Mouse (Mus musculus): ENCODE results near the gene Itgae. TPM values are rescaled to one million over a fixed set of nuclear protein-coding genes. Genes with fewer than 3 reads are reported as not detected.

The Itgae gene
- polyA plus RNA-seq, 1 experiment from 2014 or later, result 0.32 TPM

DNA sequence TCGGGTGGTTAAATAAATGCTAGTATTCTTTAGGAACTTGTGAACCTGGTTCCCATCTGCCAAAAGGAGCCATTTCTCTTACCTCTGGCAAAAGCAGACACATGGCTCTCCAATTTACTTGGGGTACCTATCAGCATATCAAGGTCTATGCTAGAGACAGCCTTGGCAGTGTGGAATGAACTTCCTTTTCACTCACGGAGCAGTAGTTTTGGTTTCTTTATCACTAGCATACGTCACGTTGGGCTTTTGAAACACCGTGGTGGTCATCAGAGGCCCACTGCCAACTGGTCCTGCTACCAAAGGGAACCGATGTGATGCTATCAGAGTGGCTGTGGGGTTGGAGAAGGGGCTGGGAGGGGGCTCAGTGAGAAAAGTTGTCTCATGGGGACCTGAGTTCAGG lies 42.6 kb downstream of the Itgae start:
- H3K27me3 ChIP-seq, result no peaks in the 10 kb centered on the region
- no peak overlapping the region for H3K4me3 ChIP-seq
- no peak overlapping the region for H3K9ac ChIP-seq
- 94% methylated on average over 6 of the region's 6 CpGs for WGBS
- ATAC-seq (ENCODE audit: insufficient number of reproducible peaks, insufficient read depth, low FRiP score, low TSS enrichment, low read depth), result no peak
- H3K4me1 ChIP-seq, result peaks cover 33% of the 10 kb centered on the region
- H3K36me3 ChIP-seq, result peaks cover 41% of the 10 kb centered on the region
- no peak overlapping the region for H3K27ac ChIP-seq
- no peaks in the 10 kb centered on the region for H3K9me3 ChIP-seq
- H3K4me2 ChIP-seq, result no peak overlapping the region

DNA sequence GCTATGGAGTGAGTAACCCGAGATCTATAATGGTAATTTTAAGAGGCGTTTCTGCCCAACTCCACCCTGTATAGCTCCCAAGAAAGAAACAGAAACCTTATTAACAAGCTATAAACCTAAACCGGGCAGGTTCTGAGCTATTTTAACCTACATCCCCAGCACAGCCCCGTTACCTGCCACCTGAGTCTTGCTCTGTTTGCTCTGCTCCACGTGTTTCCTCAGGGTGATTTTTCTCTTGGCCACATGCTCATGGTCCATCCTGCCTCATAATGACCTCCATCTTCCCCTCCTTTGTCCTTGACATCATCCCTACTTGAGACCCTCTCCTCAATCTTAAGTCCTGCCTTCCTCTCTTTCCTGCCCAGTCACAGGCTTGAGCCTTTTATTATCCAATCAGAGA lies 43.8 kb downstream of the Itgae start:
- peaks cover 39% of the 10 kb centered on the region for H3K36me3 ChIP-seq
- H3K9ac ChIP-seq, result no peak overlapping the region
- WGBS, result 81% methylated on average over 5 of the region's 5 CpGs
- H3K9me3 ChIP-seq, result no peaks in the 10 kb centered on the region
- no peak for ATAC-seq (ENCODE audit: insufficient number of reproducible peaks, insufficient read depth, low FRiP score, low TSS enrichment, low read depth)
- peaks cover 33% of the 10 kb centered on the region for H3K4me1 ChIP-seq
- H3K27ac ChIP-seq, result no peak overlapping the region
- no peak overlapping the region for H3K4me3 ChIP-seq
- H3K4me2 ChIP-seq, result peak overlapping the region; percentile 12
- no peaks in the 10 kb centered on the region for H3K27me3 ChIP-seq

DNA sequence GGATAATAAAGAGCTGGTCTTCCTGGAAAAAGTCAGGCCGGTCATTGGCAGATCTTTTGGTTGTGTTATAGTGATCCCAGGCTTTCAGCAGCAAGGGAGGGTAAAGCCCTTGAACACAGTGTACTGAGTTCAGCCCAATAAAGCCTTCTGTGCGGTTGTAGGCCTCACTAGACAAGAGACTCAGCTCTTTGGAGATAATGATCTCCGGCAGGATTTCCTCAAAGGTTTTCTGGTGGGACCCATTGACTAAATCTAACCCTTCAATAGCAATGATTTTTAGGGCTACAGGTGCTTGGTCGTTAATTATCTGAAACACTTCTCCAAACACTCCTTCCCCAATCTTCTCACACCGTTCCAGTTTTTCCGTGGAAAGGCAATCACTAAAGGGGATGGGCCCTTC lies 46.2 kb downstream of the Itgae start:
- Histone ChIP-seq H3K9ac (peak overlapping the region; percentile 88; the same call in 1 of the 2 replicates), H3K4me1 (peaks cover 33% of the 10 kb centered on the region), H3K36me3 (peaks cover 32% of the 10 kb centered on the region), H3K4me2 (peak overlapping the region; percentile 87), H3K9me3 (no peaks in the 10 kb centered on the region), H3K27me3 (no peaks in the 10 kb centered on the region), H3K4me3 (peak overlapping the region; percentile 89), H3K27ac (no peak overlapping the region)
- WGBS, result 88% methylated on average over 6 of the region's 6 CpGs
- ATAC-seq (ENCODE audit: insufficient number of reproducible peaks, insufficient read depth, low FRiP score, low TSS enrichment, low read depth), result no peak

- Histone ChIP-seq H3K9ac (peak overlapping the region; percentile 88), H3K4me2 (peak overlapping the region; percentile 87), H3K9me3 (no peaks in the 10 kb centered on the region), H3K36me3 (peaks cover 32% of the 10 kb centered on the region), H3K27ac (no peak overlapping the region), H3K27me3 (no peaks in the 10 kb centered on the region), H3K4me3 (peak overlapping the region; percentile 89), H3K4me1 (peaks cover 33% of the 10 kb centered on the region)
- no peak for ATAC-seq (ENCODE audit: insufficient number of reproducible peaks, insufficient read depth, low FRiP score, low TSS enrichment, low read depth)
- 38% methylated on average over 11 of the region's 11 CpGs for WGBS
Observed at GRCm38 (mm10) chr11:73137116-73137515, 46.7 kb downstream of the Itgae start.

DNA sequence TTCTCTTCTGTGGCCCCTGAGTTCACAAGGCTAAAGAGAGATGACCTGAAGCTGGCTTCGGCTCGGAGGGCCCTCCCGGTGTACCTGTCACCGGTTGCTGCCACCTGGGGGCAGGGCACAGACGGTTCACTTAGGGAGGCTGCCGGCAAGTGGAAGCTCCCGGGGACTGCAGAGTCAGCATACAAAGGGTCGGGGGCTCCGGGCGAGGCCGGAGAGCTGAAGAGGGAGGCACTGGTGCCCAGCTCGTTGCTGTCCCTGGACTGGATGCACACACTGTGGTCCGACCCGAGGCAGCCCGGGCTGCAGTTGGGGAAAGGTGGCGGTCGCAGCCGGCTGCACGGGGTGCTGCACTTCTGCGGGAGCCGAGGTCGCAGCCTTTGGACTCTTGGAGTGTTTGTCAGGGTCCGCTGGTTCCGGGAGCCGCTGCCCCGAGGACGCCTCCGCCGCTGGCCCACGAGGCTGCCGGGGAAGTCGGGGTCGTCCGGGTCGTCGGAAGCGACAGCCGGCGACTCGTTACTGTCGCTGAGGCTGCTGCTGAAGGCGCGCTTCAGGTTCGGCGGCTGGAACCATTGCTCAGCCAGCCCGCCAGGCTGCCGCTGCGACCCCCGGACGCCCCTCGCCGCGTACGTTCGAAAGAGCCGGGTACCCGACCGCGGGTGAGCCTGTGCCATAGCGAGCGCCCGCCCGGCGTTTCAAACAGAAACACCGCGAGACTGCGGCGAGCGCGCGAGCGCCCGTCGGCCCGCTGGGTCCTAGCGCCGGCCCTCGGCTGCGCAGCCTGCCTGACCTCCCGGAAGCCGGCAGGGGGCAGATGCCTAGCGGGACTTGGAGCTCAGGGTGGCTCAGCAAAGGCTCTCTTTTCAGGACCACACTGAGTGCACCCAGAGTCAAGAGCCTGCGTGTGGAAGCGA lies 47.5 kb downstream of the Itgae start, which contains the start of gene Haspin:
Gene Haspin, minus strand, starts transcription at position 704 of the 911 bp plus-strand sequence.
- peak; percentile 89 for ATAC-seq (ENCODE audit: insufficient number of reproducible peaks, insufficient read depth, low FRiP score, low TSS enrichment, low read depth)
- Histone ChIP-seq H3K9me3 (no peaks in the 10 kb centered on the region), H3K36me3 (peaks cover 24% of the 10 kb centered on the region), H3K9ac (peak within 1 kb of the TSS; percentile 88), H3K4me2 (peak within 1 kb of the TSS; percentile 87), H3K27me3 (no peaks in the 10 kb centered on the region), H3K4me1 (peaks cover 33% of the 10 kb centered on the region), H3K27ac (no peak within 1 kb of the TSS), H3K4me3 (peak within 1 kb of the TSS; percentile 89)
- under 1% methylated on average over 84 of the region's 84 CpGs for WGBS

DNA sequence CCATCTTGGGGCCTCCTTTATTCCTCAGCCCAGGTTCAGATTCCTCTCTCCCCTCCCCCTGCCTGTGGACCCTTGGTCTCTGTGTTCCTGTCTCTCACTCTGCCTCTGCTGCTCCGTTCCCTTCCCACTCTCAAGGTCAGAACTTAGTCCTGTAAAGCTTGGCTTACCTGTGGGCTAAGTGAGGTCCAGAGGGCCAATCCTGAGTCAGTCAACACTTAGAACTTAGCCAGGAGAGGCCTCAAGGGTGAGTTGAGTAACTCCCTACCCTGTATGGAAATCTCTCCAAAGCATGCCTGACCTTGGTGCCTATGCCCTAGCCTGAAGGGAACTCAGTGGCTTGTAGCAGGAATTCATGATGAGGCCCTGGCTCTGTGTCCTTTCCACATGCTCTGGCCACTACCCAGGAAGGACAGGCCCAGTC lies 53.9 kb downstream of the Itgae start:
- H3K4me3 ChIP-seq, result no peak overlapping the region
- no peak overlapping the region; the same call in 1 of the 2 replicates for H3K9ac ChIP-seq
- H3K27me3 ChIP-seq, result no peaks in the 10 kb centered on the region
- no peak for ATAC-seq (ENCODE audit: insufficient number of reproducible peaks, insufficient read depth, low FRiP score, low TSS enrichment, low read depth)
- H3K9me3 ChIP-seq, result no peaks in the 10 kb centered on the region
- no peaks in the 10 kb centered on the region for H3K4me1 ChIP-seq
- H3K27ac ChIP-seq, result no peak overlapping the region
- H3K4me2 ChIP-seq, result no peak overlapping the region
- no peaks in the 10 kb centered on the region for H3K36me3 ChIP-seq
- WGBS, result 69% methylated on average over 1 of the region's 1 CpGs

- Histone ChIP-seq H3K36me3 (no peaks in the 10 kb centered on the region), H3K4me3 (no peak overlapping the region), H3K27ac (no peak overlapping the region), H3K9ac (no peak overlapping the region), H3K27me3 (no peaks in the 10 kb centered on the region), H3K4me2 (no peak overlapping the region), H3K4me1 (no peaks in the 10 kb centered on the region), H3K9me3 (no peaks in the 10 kb centered on the region)
- ATAC-seq (ENCODE audit: insufficient number of reproducible peaks, insufficient read depth, low FRiP score, low TSS enrichment, low read depth), result no peak
- WGBS, result 57% methylated on average over 11 of the region's 11 CpGs
Observed at GRCm38 (mm10) chr11:73146026-73146974, 55.9 kb downstream of the Itgae start.

- H3K27ac ChIP-seq, result no peak overlapping the region
- no peaks in the 10 kb centered on the region for H3K9me3 ChIP-seq
- 61% methylated on average over 7 of the region's 7 CpGs for WGBS
- ATAC-seq (ENCODE audit: insufficient number of reproducible peaks, insufficient read depth, low FRiP score, low TSS enrichment, low read depth), result no peak
- H3K36me3 ChIP-seq, result no peaks in the 10 kb centered on the region
- no peak overlapping the region for H3K4me2 ChIP-seq
- no peaks in the 10 kb centered on the region for H3K27me3 ChIP-seq
- no peak overlapping the region for H3K9ac ChIP-seq
- H3K4me1 ChIP-seq, result no peaks in the 10 kb centered on the region
- no peak overlapping the region for H3K4me3 ChIP-seq
Observed at GRCm38 (mm10) chr11:73146975-73147365, 56.6 kb downstream of the Itgae start.

- Histone ChIP-seq H3K9ac (no peak overlapping the region), H3K36me3 (no peaks in the 10 kb centered on the region), H3K9me3 (no peaks in the 10 kb centered on the region), H3K4me2 (no peak overlapping the region), H3K27me3 (no peaks in the 10 kb centered on the region), H3K27ac (no peak overlapping the region), H3K4me3 (no peak overlapping the region), H3K4me1 (no peaks in the 10 kb centered on the region)
- no peak for ATAC-seq (ENCODE audit: insufficient number of reproducible peaks, insufficient read depth, low FRiP score, low TSS enrichment, low read depth)
- WGBS, result 82% methylated on average over 9 of the region's 9 CpGs
Observed at GRCm38 (mm10) chr11:73148209-73148608, 57.8 kb downstream of the Itgae start.

GRCm38 (mm10) chr11:73155071-73155470 lies 64.7 kb downstream of the Itgae start:
- WGBS, result 65% methylated on average over 6 of the region's 6 CpGs
- peaks cover 25% of the 10 kb centered on the region for H3K27me3 ChIP-seq
- no peaks in the 10 kb centered on the region for H3K9me3 ChIP-seq
- no peak for ATAC-seq (ENCODE audit: insufficient number of reproducible peaks, insufficient read depth, low FRiP score, low TSS enrichment, low read depth)
- no peak overlapping the region for H3K27ac ChIP-seq
- no peak overlapping the region for H3K9ac ChIP-seq
- H3K4me3 ChIP-seq, result no peak overlapping the region
- no peak overlapping the region for H3K4me2 ChIP-seq
- H3K36me3 ChIP-seq, result no peaks in the 10 kb centered on the region
- H3K4me1 ChIP-seq, result peaks cover 8% of the 10 kb centered on the region

DNA sequence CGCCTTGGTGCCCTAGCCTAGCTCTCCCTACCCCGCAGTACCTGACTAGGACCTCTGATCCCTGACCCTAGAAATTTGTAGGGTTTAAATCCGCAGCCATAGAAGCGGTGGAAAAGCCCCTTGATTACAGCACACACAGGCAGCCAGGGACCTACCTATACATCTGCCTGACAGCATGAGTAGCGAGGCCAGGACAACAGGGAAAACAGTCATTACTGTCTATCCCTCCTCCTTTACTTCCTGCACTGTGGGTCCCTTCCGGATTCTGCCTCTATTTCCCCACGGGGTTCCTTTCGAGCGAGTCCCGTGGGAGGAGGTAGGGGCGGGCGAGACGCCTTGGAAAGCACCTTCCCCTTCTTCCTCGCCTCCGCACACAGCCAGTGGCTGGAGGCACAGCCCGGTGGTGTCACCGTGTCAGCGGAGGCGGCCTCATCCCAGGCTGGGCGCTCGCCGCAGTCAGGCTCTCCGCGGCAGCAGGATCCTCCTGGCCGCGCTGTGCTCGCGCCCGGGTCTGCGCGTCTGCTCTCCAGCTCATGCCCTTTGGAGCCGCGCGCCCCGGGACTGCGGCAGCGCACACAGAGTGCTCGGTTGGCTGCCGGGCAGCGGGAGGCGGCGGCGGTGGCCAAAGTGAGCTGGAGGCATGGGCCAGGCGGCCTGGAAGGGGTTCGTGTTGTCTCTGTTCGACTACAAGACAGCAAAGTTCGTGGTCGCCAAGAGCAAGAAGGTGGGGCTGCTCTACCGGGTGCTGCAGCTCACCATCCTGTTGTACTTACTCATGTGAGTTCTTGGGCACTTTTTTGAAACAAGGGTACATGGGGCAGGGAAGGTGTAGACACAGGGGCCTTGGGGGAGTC lies 69.8 kb downstream of the Itgae start, which contains the start of gene P2rx5:
Gene P2rx5, plus strand, starts transcription at position 465 of the 854 bp plus-strand sequence.
- Histone ChIP-seq H3K9me3 (no peaks in the 10 kb centered on the region), H3K36me3 (no peaks in the 10 kb centered on the region), H3K4me2 (peak within 1 kb of the TSS; percentile 86), H3K4me1 (peaks cover 13% of the 10 kb centered on the region), H3K27me3 (peaks cover 43% of the 10 kb centered on the region), H3K4me3 (peak within 1 kb of the TSS; percentile 51), H3K9ac (peak within 1 kb of the TSS; percentile 69), H3K27ac (no peak within 1 kb of the TSS)
- WGBS, result 1% methylated on average over 49 of the region's 49 CpGs
- ATAC-seq (ENCODE audit: insufficient number of reproducible peaks, insufficient read depth, low FRiP score, low TSS enrichment, low read depth), result no peak; the same call in 1 of the 2 replicates

Measured in embryonic facial prominence, embryonic 13.5 days (tissue).